Mouse (Mus musculus) intestine, embryonic 14.5 days (tissue): Measurements from ENCODE around the gene Rnf13. TPM values are rescaled to one million over a fixed set of nuclear protein-coding genes. Genes with fewer than 3 reads are reported as not detected.

ENCODE experiments used
- ATAC-seq: fragments of 200-750 bp; cut with Nextera tagmentation; replicated peaks from 2 replicates; pipeline ENCODE4 v1.8.0; 2017; ENCODE audit warnings: low read depth, moderate number of reproducible peaks, moderate TSS enrichment, moderate library complexity; ENCODE audit not compliant: low FRiP score, low TSS enrichment
- DNase-seq: peaks from one replicate; pipeline ENCODE4 v3.0.0-alpha.2; 2018; ENCODE audit warnings: low spot score
- H3K27ac ChIP-seq: fragments of 300-500 bp; sonication (generic); 2 replicates; pipeline ENCODE4 v1.5.1; 2014; ENCODE audit warnings: low read depth, mild to moderate bottlenecking, control low read depth
- H3K27me3 ChIP-seq: fragments of 300-500 bp; sonication (generic); replicated peaks from 2 replicates; pipeline ENCODE4 v1.6.1; 2014; ENCODE audit warnings: low read length, control low read depth; ENCODE audit not compliant: control insufficient read depth, insufficient read depth
- H3K36me3 ChIP-seq: fragments of 300-500 bp; sonication (generic); 2 replicates; pipeline ENCODE4 v1.6.1; 2014; ENCODE audit warnings: low read length, control low read depth; ENCODE audit not compliant: control insufficient read depth, insufficient read depth
- H3K4me1 ChIP-seq: fragments of 300-500 bp; sonication (generic); replicated peaks from 2 replicates; pipeline ENCODE4 v1.6.1; 2014; ENCODE audit warnings: low read length, control low read depth, mixed read lengths; ENCODE audit not compliant: control insufficient read depth, insufficient read depth
- H3K4me2 ChIP-seq: fragments of 300-500 bp; sonication (generic); 2 replicates; pipeline ENCODE4 v1.6.1; 2014; ENCODE audit warnings: low read length
- H3K4me3 ChIP-seq: fragments of 300-500 bp; sonication (generic); 2 replicates; pipeline ENCODE4 v1.5.1; 2014; ENCODE audit warnings: low read depth, low read length, control low read depth, mixed read lengths
- H3K9ac ChIP-seq: fragments of 300-500 bp; sonication (generic); 2 replicates; pipeline ENCODE4 v1.6.1; 2014; ENCODE audit warnings: mild to moderate bottlenecking, low read length
- H3K9me3 ChIP-seq: fragments of 300-500 bp; sonication (generic); 2 replicates; pipeline ENCODE4 v1.6.1; 2016; ENCODE audit warnings: low read length, control low read depth; ENCODE audit not compliant: control insufficient read depth
- WGBS: fragments of 180-500 bp; shearing (Covaris S2); extraction: QIAGEN DNeasy Blood & Tissue Kit; methylation state at CpG from one replicate; pipeline ENCODE4 v1.1.7; 2014; 5-methylcytosine and 5-hydroxymethylcytosine counted together
- polyA plus RNA-seq: library from polyadenylated mRNA; unstranded; fragments of >200 nt; fragmentation: Nextera tagmentation; extraction: Ambion mirVana; gene quantifications from 2 replicates; pipeline ENCODE4 v1.2.1, GENCODE M21; 2014

The Rnf13 gene
- polyA plus RNA-seq, result 66.6 and 71.6 TPM in 2 replicates

DNA sequence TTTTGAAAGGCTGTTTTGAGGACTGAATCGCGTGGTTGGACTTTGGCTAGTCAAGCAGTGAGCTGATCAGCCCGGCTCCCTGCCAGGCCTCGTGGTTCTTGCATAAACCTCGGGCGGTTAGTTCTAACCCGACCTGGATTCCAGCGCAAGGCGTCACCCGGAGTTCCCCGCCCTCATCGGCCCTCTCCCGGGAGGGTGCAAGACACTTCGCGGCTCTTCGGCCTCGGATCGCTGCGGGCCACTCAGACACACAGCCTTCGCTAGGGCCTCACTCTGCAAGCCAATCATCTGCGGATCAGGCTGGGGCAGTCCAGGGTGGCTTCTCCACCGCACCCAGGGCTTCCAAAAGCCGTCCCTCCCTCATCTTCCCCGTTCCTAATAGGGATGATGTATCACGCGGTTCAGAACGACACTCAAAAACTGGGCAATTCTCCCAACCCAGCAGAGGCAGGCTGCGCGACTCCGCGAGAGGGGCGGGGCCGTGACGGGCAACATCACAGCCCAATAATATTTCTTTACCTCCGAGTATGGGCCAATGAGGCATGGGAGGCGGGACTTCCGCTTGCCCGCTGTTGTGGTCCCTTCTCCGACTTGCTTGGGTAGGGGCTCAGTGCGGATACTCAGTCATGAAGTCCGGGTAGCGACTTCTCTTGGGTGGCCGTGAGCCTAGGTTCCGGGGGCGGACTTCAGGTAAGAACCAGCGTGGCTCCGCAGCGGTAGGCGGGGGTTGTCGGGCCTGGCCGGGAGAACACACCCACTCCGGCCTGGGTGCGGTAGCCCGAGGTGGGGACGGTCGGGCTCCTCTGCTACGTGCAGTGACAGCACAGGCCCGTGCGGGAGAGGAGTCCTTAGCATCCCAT is at the start of gene Rnf13:
Rnf13 (plus strand) TSS at position 552 of the 860 bp plus-strand sequence.
- under 1% methylated on average over 55 of the region's 59 CpGs for WGBS
- H3K27ac ChIP-seq, result peak within 1 kb of the TSS; percentile 91
- peak within 1 kb of the TSS; percentile 65 for H3K4me2 ChIP-seq
- no peaks in the 10 kb centered on the region for H3K9me3 ChIP-seq
- peak; percentile 99 for ATAC-seq
- peaks cover 9% of the 10 kb centered on the region for H3K4me1 ChIP-seq
- H3K4me3 ChIP-seq, result peak within 1 kb of the TSS; percentile 79
- no peaks in the 10 kb centered on the region for H3K27me3 ChIP-seq
- DNase-seq, result peak; percentile 97
- peak within 1 kb of the TSS; percentile 79 for H3K9ac ChIP-seq
- H3K36me3 ChIP-seq, result no peaks in the 10 kb centered on the region

DNA sequence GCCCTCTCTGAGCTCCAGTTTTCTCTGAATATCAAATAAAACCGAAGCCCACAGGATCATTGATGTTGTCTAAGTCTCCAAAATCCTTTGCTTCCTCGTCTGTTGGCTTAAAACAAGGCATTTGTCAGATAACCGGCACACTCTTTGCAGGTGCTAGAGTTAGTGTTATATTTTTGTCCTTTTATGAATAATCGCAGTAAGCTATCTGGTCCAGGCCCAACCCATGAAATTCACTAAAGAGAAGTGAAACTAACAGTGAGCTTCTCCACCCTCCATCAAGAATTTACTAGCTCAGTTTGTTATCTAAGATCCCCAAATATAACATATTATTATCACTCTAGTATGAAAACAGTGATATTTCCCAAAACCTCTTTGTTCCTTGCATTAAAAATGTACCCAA is 44.1 kb upstream of the Rnf13 start:
- Histone ChIP-seq H3K4me2 (no peak overlapping the region), H3K27ac (no peak overlapping the region), H3K27me3 (no peaks in the 10 kb centered on the region), H3K4me3 (no peak overlapping the region), H3K4me1 (no peaks in the 10 kb centered on the region), H3K36me3 (no peaks in the 10 kb centered on the region), H3K9ac (no peak overlapping the region), H3K9me3 (no peaks in the 10 kb centered on the region)
- 85% methylated on average over 4 of the region's 4 CpGs for WGBS
- DNase-seq (no peak), ATAC-seq (no peak)

DNA sequence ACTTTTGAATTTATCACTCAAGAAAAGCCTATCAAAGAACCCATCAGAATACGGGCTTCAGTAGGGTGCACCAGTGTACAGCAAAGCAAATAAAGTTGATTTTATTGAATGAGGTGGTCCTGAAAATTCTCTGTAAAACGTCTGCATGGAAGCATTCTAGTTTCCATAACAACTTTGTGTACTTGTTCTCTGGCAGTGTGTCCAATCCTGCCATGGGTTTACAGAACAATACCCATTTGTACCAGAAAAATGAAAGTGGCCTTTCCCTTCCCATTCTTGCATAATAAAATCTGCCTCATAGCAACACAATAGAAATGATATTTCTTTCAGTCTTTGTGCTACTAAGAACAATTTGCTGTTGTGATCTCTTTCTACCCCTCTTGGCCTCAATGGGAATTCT is 43.1 kb upstream of the Rnf13 start, which contains the start of gene Ankub1:
Ankub1 (minus strand) TSS at position 81 of the 400 bp plus-strand sequence.
- ATAC-seq (no peak), DNase-seq (no peak)
- H3K4me1 ChIP-seq, result no peaks in the 10 kb centered on the region
- no peaks in the 10 kb centered on the region for H3K27me3 ChIP-seq
- H3K36me3 ChIP-seq, result no peaks in the 10 kb centered on the region
- no peak within 1 kb of the TSS for H3K9ac ChIP-seq
- H3K4me3 ChIP-seq, result no peak within 1 kb of the TSS
- 64% methylated on average over 2 of the region's 2 CpGs for WGBS
- no peaks in the 10 kb centered on the region for H3K9me3 ChIP-seq
- H3K27ac ChIP-seq, result no peak within 1 kb of the TSS
- no peak within 1 kb of the TSS for H3K4me2 ChIP-seq

DNA sequence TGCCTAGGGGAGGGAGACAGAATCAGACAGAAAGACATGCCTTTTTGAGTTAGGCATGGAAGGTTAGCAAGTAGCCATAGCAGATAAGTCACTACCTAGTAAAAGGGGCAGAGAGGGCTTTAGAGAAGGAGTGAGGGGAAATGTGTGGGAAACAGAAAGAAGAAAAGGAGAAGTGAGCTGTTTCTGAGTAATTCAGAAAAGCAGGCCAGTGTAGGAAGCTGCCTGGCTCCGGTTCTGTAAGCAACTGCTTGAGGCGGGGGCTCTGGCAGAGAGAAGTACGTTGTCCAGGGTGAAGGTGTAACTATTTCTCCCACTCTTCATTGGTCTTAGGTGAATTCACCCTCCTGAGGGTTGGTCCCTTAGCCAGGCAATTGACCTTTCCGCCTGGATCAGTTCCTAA is 39.6 kb upstream of the Rnf13 start:
- no peaks in the 10 kb centered on the region for H3K4me1 ChIP-seq

DNA sequence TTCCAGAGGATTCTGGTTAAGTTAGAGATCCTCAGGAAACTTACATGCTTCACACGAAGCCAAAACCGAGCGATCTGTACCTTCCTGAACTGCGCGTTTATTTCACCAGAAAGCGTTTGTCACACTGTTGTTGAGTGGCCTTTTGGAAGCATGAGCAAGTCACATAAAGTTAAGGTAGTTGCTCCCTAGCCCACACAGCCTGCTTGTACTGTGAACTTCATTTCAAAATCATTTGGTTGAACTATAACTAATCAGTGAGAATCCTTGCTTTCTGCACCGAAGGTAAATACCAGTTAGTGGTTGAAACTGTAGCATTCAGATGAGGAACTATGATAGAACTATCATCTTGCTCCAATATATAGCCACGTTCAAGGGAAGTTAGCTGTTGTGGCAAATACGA is 39.1 kb upstream of the Rnf13 start:
- ATAC-seq, result no peak
- no peak for DNase-seq
- Histone ChIP-seq H3K4me3 (no peak overlapping the region), H3K4me1 (no peaks in the 10 kb centered on the region), H3K27ac (no peak overlapping the region), H3K4me2 (no peak overlapping the region), H3K9ac (no peak overlapping the region), H3K27me3 (no peaks in the 10 kb centered on the region), H3K36me3 (no peaks in the 10 kb centered on the region), H3K9me3 (no peaks in the 10 kb centered on the region)
- WGBS, result 91% methylated on average over 9 of the region's 9 CpGs

More for the DNA sequence above, 39.6 kb upstream of the Rnf13 start:
- H3K4me2 ChIP-seq, result no peak overlapping the region
- no peak overlapping the region for H3K27ac ChIP-seq
- ATAC-seq (no peak), DNase-seq (no peak)
- no peak overlapping the region for H3K4me3 ChIP-seq
- no peaks in the 10 kb centered on the region for H3K27me3 ChIP-seq
- no peaks in the 10 kb centered on the region for H3K36me3 ChIP-seq
- 86% methylated on average over 4 of the region's 4 CpGs for WGBS
- H3K9ac ChIP-seq, result no peak overlapping the region
- no peaks in the 10 kb centered on the region for H3K9me3 ChIP-seq

DNA sequence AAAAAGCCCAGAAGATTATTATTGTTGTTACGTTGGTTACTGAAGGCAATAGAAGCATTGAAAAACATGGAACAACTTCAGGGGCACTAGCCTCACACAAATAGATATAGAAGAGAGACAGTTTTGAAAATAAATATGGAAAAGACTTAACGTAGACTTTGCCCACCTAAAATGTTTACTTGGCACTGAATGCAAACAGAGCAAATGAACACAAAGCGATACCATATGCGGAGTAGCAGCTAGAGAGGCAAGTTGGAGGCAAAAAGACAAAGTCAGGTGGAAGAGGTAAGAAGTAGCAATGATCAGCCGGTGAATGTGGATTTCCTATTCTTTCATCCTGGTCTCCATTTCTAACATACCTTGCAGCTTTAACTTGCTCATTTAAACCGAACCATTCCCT is 21.7 kb upstream of the Rnf13 start:
- WGBS, result 91% methylated on average over 6 of the region's 6 CpGs
- Histone ChIP-seq H3K4me3 (no peak overlapping the region), H3K4me2 (no peak overlapping the region), H3K9me3 (no peaks in the 10 kb centered on the region), H3K36me3 (no peaks in the 10 kb centered on the region), H3K27me3 (no peaks in the 10 kb centered on the region), H3K9ac (no peak overlapping the region), H3K4me1 (no peaks in the 10 kb centered on the region), H3K27ac (no peak overlapping the region)
- DNase-seq (no peak), ATAC-seq (no peak)

DNA sequence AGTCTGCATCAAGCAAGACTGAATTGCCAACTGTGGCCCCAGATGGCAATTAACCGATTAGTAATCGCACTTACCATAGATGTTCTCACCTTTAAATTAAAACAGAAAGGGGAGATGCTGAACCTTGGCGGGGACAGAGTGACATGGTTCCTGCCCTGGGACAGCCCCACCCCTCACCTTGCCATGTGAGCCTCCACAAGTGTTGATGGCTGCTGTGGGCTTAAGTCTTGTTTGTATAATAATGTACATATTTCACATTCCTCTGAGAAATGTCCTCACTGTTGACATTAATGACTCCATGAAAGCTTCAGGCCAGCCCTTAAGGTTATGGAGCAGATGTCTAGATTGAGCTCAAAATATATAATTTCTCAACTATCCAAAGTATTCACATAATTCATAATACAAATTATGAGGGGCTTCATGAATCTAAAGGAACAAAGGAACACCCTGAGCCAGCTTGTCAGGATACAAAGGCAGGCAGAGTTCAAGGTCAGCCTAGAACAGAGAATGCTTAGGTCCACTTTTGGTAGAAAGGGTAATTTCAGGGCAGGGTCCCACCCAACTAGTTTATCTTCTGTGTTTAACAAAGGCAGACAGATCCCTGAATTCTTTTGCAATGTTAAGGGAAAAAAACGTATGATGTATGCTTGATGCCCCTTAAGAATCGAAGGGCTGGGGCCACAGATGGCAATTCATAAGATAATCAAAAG is 3.5 kb upstream of the Rnf13 start:
- Histone ChIP-seq H3K9ac (no peak overlapping the region), H3K9me3 (no peaks in the 10 kb centered on the region), H3K4me2 (no peak overlapping the region), H3K4me3 (no peak overlapping the region), H3K27ac (no peak overlapping the region), H3K4me1 (peaks cover 8% of the 10 kb centered on the region), H3K27me3 (no peaks in the 10 kb centered on the region), H3K36me3 (no peaks in the 10 kb centered on the region)
- no peak for ATAC-seq
- no peak for DNase-seq
- WGBS, result 70% methylated on average over 5 of the region's 5 CpGs

DNA sequence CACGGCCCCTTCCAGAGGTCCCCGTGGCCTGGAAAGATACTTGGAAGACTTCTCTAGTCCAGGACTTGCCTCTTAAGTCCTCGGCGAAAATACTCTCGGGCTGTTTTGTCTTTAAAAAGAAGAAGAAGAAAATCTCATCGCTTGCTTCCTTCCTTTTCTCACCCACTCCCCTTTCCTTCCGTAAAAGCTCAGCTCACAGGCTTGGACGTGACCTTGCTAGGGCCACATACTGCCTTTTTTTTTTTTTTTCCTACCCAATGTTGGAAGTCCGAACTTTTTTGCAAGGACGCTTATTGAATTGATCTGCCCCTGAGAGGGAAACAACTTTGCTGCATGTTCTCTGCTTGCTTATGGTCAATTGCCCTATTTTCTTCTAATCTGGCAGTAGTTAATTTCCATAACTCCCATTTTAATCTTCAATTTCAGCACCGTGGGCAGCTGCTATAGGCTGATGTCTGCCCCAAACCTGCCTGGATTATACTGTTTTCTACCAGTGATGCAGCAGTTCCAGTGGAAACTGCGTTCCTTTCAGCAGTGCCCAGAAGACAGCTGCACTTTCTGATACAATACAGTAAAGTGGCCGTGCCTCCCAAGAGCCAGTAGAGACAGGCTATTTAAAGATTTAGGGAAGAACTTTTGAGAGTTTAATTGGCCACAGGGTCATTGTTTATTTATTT is 695 bp downstream of the Rnf13 start:
- 3% methylated on average over 13 of the region's 13 CpGs for WGBS
- ATAC-seq, result no peak
- H3K4me3 ChIP-seq, result peak overlapping the region; percentile 79
- peak; percentile 59 for DNase-seq
- H3K4me2 ChIP-seq, result peak overlapping the region; percentile 65
- peak overlapping the region; percentile 79 for H3K9ac ChIP-seq
- peaks cover 9% of the 10 kb centered on the region for H3K4me1 ChIP-seq
- peak overlapping the region; percentile 91 for H3K27ac ChIP-seq
- no peaks in the 10 kb centered on the region for H3K9me3 ChIP-seq
- no peaks in the 10 kb centered on the region for H3K27me3 ChIP-seq
- no peaks in the 10 kb centered on the region for H3K36me3 ChIP-seq
